Mouse (Mus musculus): Measurements from ENCODE around the gene Lrrk2. TPM values are rescaled to one million over a fixed set of nuclear protein-coding genes. Genes with fewer than 3 reads are reported as not detected.

The Lrrk2 gene
- polyA plus RNA-seq, 1 experiment: 21.5 TPM

GRCm38 (mm10) chr15:91643632-91644348 is 29.2 kb upstream of the Lrrk2 start:
- Histone ChIP-seq H3K27ac (ENCODE audit: insufficient read depth, low read length) (no peak overlapping the region), H3K4me1 (ENCODE audit: control insufficient read depth, insufficient read depth, low read length) (no peaks in the 10 kb centered on the region), H3K4me3 (ENCODE audit: insufficient read depth, low read length) (no peak overlapping the region)
- TF ChIP-seq CTCF (IDR thresholded peaks at IDR 0.05; ENCODE audit: extremely low read depth, insufficient read depth, low read length) (no peak), POLR2A (IDR thresholded peaks at IDR 0.05; ENCODE audit: extremely low read depth, insufficient read depth, low read length) (no peak)

GRCm38 (mm10) chr15:91650270-91650669 is 22.7 kb upstream of the Lrrk2 start:
- no peak overlapping the region for H3K27ac ChIP-seq (ENCODE audit: insufficient read depth, low read length)
- H3K4me3 ChIP-seq (ENCODE audit: insufficient read depth, low read length): no peak overlapping the region
- no peak for TF ChIP-seq POLR2A (IDR thresholded peaks at IDR 0.05; ENCODE audit: extremely low read depth, insufficient read depth, low read length)
- no peak for TF ChIP-seq CTCF (IDR thresholded peaks at IDR 0.05; ENCODE audit: extremely low read depth, insufficient read depth, low read length)
- no peaks in the 10 kb centered on the region for H3K4me1 ChIP-seq (ENCODE audit: control insufficient read depth, insufficient read depth, low read length)

GRCm38 (mm10) chr15:91651493-91651892 is 21.5 kb upstream of the Lrrk2 start:
- Histone ChIP-seq H3K27ac (ENCODE audit: insufficient read depth, low read length) (no peak overlapping the region), H3K4me3 (ENCODE audit: insufficient read depth, low read length) (no peak overlapping the region), H3K4me1 (ENCODE audit: control insufficient read depth, insufficient read depth, low read length) (no peaks in the 10 kb centered on the region)
- TF ChIP-seq POLR2A (IDR thresholded peaks at IDR 0.05; ENCODE audit: extremely low read depth, insufficient read depth, low read length) (no peak), CTCF (IDR thresholded peaks at IDR 0.05; ENCODE audit: extremely low read depth, insufficient read depth, low read length) (no peak)

- TF ChIP-seq CTCF (IDR thresholded peaks at IDR 0.05; ENCODE audit: extremely low read depth, insufficient read depth, low read length) (no peak), POLR2A (IDR thresholded peaks at IDR 0.05; ENCODE audit: extremely low read depth, insufficient read depth, low read length) (no peak)
- Histone ChIP-seq H3K4me3 (ENCODE audit: insufficient read depth, low read length) (no peak overlapping the region), H3K27ac (ENCODE audit: insufficient read depth, low read length) (no peak overlapping the region), H3K4me1 (ENCODE audit: control insufficient read depth, insufficient read depth, low read length) (no peaks in the 10 kb centered on the region)
Measured at GRCm38 (mm10) chr15:91658227-91658626, 14.7 kb upstream of the Lrrk2 start.

GRCm38 (mm10) chr15:91660277-91661078 is 12.5 kb upstream of the Lrrk2 start:
- Histone ChIP-seq H3K27ac (ENCODE audit: insufficient read depth, low read length) (no peak overlapping the region), H3K4me3 (ENCODE audit: insufficient read depth, low read length) (no peak overlapping the region), H3K4me1 (ENCODE audit: control insufficient read depth, insufficient read depth, low read length) (no peaks in the 10 kb centered on the region)
- TF ChIP-seq POLR2A (IDR thresholded peaks at IDR 0.05; ENCODE audit: extremely low read depth, insufficient read depth, low read length) (no peak), CTCF (IDR thresholded peaks at IDR 0.05; ENCODE audit: extremely low read depth, insufficient read depth, low read length) (no peak)

GRCm38 (mm10) chr15:91661079-91661369 is 12.0 kb upstream of the Lrrk2 start:
- Histone ChIP-seq H3K4me3 (ENCODE audit: insufficient read depth, low read length) (no peak overlapping the region), H3K4me1 (ENCODE audit: control insufficient read depth, insufficient read depth, low read length) (no peaks in the 10 kb centered on the region), H3K27ac (ENCODE audit: insufficient read depth, low read length) (no peak overlapping the region)
- TF ChIP-seq POLR2A (IDR thresholded peaks at IDR 0.05; ENCODE audit: extremely low read depth, insufficient read depth, low read length) (no peak), CTCF (IDR thresholded peaks at IDR 0.05; ENCODE audit: extremely low read depth, insufficient read depth, low read length) (no peak)

- Histone ChIP-seq H3K4me1 (ENCODE audit: control insufficient read depth, insufficient read depth, low read length) (no peaks in the 10 kb centered on the region), H3K4me3 (ENCODE audit: insufficient read depth, low read length) (no peak overlapping the region), H3K27ac (ENCODE audit: insufficient read depth, low read length) (no peak overlapping the region)
- TF ChIP-seq CTCF (IDR thresholded peaks at IDR 0.05; ENCODE audit: extremely low read depth, insufficient read depth, low read length) (no peak), POLR2A (IDR thresholded peaks at IDR 0.05; ENCODE audit: extremely low read depth, insufficient read depth, low read length) (no peak)
Measured at GRCm38 (mm10) chr15:91664586-91665132, 8.3 kb upstream of the Lrrk2 start.

GRCm38 (mm10) chr15:91665530-91665929 is 7.4 kb upstream of the Lrrk2 start:
- Histone ChIP-seq H3K27ac (ENCODE audit: insufficient read depth, low read length) (no peak overlapping the region), H3K4me3 (ENCODE audit: insufficient read depth, low read length) (no peak overlapping the region), H3K4me1 (ENCODE audit: control insufficient read depth, insufficient read depth, low read length) (no peaks in the 10 kb centered on the region)
- TF ChIP-seq POLR2A (IDR thresholded peaks at IDR 0.05; ENCODE audit: extremely low read depth, insufficient read depth, low read length): no peak
- TF ChIP-seq CTCF (IDR thresholded peaks at IDR 0.05; ENCODE audit: extremely low read depth, insufficient read depth, low read length): no peak

GRCm38 (mm10) chr15:91671216-91671615 is 1.8 kb upstream of the Lrrk2 start:
- no peaks in the 10 kb centered on the region; the same call in 1 of the 2 replicates for H3K4me1 ChIP-seq (ENCODE audit: control insufficient read depth, insufficient read depth, low read length)
- no peak overlapping the region for H3K27ac ChIP-seq (ENCODE audit: insufficient read depth, low read length)
- TF ChIP-seq CTCF (IDR thresholded peaks at IDR 0.05; ENCODE audit: extremely low read depth, insufficient read depth, low read length): no peak
- TF ChIP-seq POLR2A (IDR thresholded peaks at IDR 0.05; ENCODE audit: extremely low read depth, insufficient read depth, low read length): no peak

More at GRCm38 (mm10) chr15:91671216-91671615, 1.8 kb upstream of the Lrrk2 start:
- no peak overlapping the region for H3K4me3 ChIP-seq (ENCODE audit: insufficient read depth, low read length)

Measured in cortical plate, adult 2 months (tissue).